Mouse (Mus musculus) left cerebral cortex, postnatal 14 days (tissue): Measurements from ENCODE around the gene Gramd2. TPM values are rescaled to one million over a fixed set of nuclear protein-coding genes. Genes with fewer than 3 reads are reported as not detected.

Experiments used
- DNase-seq, 2 experiments: peaks; one replicate each; pipeline ENCODE4 v3.0.0; 2021 to 2022; ENCODE audit warnings: low spot score in 2 of 2, mixed read lengths in 1 of 2
- intact Hi-C: fragments of 180-260 bp; cut with DNase I; formaldehyde crosslinking; loops from one replicate; pipeline ENCODE4 v1.15.1; 2025
- long read RNA-seq, 2 experiments: library from polyadenylated mRNA; stranded (forward); transcript quantifications; one replicate each; pipeline ENCODE4 v2.0.0; 2021
- total RNA-seq, 2 experiments: library from RNA; stranded (reverse); gene quantifications; 2 replicates each; pipeline ENCODE4 v1.2.3; 2021

Gene Gramd2
- total RNA-seq: 10 to 100 TPM in 1 of 2 experiments, 1 to 10 TPM in 1; 9.6 to 11.0 TPM
- long read RNA-seq, experiment 1, partial matches to known transcripts: 0 of 2 reads
- long read RNA-seq, experiment 1, other reads (novel, unspliced or antisense): 2 of 2 reads
- long read RNA-seq, experiment 2, partial matches to known transcripts: 0 of 10 reads
- long read RNA-seq, experiment 2, other reads (novel, unspliced or antisense): 10 of 10 reads

DNA sequence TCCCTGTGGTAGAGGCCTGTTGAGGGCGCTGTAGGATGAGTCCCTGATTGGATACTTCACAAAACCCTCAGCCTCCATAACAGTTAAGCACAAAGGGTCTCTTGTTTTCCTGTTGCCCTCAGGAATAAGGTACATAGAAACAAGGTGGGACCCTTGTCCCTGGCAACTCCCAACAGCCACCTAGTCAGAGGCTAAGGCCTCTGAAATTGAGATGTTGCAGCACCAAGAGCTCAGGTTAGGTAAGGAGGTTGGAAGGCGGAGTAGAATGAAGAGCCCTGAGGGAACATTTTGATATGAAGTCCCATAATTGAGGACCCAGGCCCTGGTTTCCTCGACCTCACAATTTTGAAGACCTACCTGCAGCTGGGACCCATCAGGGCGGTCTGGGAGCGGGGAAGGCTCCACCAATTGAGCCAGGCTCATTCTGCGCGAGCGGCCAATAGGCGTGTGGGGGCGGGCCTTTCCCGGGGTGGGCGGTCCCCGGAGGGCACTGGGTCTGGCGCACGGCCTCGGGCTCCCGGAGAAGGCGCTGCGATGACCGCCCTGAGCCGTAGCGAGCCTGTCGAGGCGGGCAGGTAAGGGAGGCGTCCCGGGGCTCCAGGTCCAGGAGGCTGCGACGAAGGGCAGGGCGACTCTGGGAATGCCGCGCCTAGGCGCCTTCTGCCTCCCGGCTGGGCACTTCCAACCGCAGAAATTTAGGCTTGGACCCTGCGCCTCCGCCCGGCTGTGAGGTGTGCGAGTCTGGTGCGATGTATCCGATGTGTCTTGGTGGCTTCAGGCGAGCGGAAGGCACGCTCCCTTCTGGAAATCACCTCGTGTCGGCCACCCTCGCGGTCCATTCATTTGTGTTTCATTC is at the start of gene Gramd2:
Gene Gramd2 (plus strand): TSS at position 467 of the 856 bp plus-strand sequence.
- intact Hi-C loops: no loop called here
- DNase-seq: peak; percentile 78 to 80

DNA sequence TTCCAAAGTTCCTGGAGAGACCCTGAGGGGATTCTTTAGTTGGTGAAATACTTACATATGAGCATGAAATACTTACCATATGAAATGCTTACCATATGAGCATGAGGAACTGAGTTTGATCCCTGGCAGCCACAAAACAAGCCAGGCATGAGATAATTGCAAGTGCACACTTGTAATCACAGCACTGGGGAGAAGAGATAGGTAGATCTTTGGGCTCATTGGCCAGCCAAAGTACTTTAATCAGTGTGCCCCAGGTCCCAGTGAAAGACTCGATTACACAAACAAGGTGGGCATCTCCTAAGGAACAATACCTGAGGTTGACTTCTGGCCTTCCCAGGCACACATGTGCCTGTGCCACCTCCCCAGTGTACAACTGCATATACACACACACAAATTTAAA is 41.6 kb upstream of the Gramd2 start:
- DNase-seq: no peak
- intact Hi-C loops: no loop called here

DNA sequence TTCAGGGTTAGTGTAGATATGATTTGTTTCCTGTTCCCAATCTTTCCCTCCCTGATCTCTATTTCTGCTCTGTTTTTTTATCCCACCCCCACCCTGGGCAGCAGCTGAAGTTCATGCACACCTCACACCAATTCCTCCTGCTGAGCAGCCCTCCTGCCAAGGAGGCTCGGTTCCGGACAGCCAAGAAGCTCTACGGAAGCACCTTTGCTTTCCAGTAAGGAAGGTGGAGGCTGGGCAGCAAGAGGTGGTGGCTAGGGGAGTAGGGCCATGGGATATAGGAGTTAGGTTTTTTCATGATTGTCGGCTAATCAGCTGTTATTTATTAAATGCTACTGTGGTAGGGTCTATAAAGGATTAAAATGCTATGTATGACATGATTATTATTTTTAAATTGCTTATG is 40.0 kb upstream of the Gramd2 start:
- intact Hi-C loops: loop anchor here (10.0 kb wide), 1 partner anchor 225 kb away; no protein-coding TSS in a partner anchor
- DNase-seq: no peak

- intact Hi-C loops: loop anchor here (10.0 kb wide), 1 partner anchor 223 kb away; no protein-coding TSS in a partner anchor
- DNase-seq: no peak
Measured at GRCm38 (mm10) chr9:59641320-59641719, 38.6 kb upstream of the Gramd2 start.

DNA sequence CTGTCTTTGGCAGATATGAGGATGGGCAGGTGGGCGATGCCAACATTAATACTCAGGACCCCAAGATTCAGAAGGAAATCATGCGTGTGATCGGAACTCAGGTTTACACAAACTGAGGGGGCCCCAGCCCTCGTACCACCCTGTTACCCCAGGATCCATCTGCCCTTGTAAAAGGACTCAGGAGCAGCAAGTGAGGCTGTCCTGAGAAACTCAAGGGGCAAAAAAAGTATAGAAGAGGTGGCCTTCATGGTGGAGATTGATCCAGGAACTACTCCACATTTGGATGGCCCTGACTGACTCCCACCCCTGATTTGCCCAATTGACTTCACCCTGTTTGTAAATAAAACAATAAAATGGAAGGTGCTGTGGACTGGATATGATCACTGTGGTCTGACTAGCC is 30.0 kb upstream of the Gramd2 start:
- intact Hi-C loops: loop anchor here (10.0 kb wide), 1 partner anchor 215 kb away; no protein-coding TSS in a partner anchor
- DNase-seq: no peak

DNA sequence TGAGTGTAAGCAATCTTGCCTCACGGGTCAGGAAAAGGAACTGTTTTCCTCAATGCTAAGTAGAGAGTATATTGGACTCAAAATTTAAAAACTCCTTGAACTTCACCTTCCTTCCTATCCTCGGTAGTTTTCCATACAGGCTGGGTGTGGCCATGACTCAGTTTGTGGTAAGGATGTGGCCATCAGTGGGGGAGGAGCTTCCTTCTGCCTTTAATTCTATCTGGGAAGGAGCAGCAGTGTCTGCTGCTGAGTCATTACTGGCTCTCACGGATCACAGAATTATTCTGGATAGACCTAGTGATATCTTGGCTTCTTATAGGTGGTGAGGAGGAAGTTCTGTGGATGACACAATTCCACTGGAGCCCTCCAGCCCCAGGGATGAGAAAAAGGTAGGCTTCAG is 26.6 kb upstream of the Gramd2 start:
- intact Hi-C loops: no loop called here
- peak in 1 of 2 experiments; percentile 67 for DNase-seq

DNA sequence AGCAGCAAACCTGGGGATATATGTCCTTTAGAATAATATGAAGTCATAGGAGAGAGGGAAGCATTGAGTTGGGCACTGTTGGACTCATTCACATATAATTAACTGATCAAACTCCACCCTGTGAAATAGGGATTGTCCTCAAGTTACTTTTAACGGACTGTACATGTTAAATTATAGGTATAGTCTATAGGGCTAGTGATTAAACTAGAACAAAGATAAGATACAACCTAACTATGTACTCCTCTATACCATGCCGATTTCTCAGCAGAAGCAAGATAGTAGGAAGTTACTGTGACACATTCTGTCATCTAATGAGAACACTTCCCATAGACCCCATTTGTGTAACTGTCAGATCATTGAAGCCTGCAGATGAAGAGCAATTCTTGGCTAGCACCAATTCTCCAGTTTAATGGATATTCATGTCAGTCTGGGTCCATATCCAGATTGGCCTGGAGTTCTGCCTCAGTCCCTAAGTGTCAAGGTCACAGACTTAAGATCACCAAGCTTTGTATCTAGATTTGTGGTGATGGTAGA is 25.4 kb upstream of the Gramd2 start:
- no peak for DNase-seq
- intact Hi-C loops: no loop called here

- intact Hi-C loops: loop anchor here (2.0 kb wide), 1 partner anchor 39 kb away; the partner anchor contains the start of gene Parp6
- peak; percentile 97 to 98 for DNase-seq
Measured at GRCm38 (mm10) chr9:59655958-59656634, 23.8 kb upstream of the Gramd2 start, which contains the start of gene Pkm. TSS of gene Pkm (plus strand) at chr9:59656368.

DNA sequence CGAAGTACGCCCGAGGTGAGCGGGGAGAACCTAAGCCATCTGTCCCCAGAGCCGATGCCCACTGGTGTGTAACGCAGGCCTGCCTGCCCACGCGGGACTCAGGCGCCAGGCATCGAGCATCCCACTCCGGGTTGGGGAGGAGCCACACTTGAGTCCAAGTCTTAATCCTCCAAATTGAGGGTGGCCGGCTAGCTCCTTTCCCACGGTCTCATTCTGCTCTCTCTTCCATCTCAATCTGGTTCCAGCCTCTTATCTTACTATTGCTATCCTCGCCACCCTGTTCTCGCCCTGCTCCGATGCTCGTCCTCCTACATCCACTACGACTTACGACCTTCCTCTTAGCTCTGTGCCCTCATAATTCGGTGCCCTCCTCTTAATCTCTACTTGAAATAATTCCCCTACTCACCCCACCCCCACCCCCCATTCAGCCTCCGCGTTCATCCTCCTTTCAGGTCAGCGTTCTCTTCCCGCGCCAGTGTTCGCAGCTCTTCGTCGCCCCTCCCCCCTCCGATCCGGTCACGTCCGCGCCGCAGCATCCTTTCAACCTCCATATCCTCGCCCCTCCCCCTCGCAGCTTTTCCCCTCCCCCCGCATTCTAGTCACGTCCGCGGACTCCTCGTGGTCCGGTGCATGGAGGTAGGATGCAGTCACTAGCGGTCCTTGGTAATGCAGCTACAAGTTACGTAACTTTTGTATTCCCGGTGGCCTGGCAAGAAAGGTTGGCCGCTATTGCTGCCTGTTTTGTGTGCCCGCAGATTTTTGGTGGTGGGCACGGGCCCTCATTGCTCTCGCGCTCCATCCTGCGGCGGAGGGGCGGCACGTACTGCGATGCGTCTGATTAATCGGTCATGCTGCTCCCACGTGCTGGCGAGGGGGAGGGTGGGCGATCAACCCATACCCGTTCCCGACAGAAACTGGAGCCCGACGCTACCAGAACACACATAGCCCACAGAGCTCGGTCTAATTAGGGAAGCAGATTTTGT is 23.0 kb upstream of the Gramd2 start:
- intact Hi-C loops: loop anchor here (2.0 kb wide), 1 partner anchor 40 kb away; the partner anchor contains the start of gene Parp6

GRCm38 (mm10) chr9:59658146-59658545 is 21.8 kb upstream of the Gramd2 start:
- DNase-seq: no peak
- intact Hi-C loops: no loop called here

More for the DNA sequence above, 23.0 kb upstream of the Gramd2 start:
- DNase-seq: peak; percentile 86 to 93

GRCm38 (mm10) chr9:59659036-59660026 is 20.6 kb upstream of the Gramd2 start:
- peak; percentile 87 to 94 for DNase-seq
- intact Hi-C loops: no loop called here

- intact Hi-C loops: no loop called here
- DNase-seq: no peak
Measured at GRCm38 (mm10) chr9:59660421-59660820, 19.5 kb upstream of the Gramd2 start.

- intact Hi-C loops: no loop called here
- no peak for DNase-seq
Measured at GRCm38 (mm10) chr9:59661298-59661975, 18.5 kb upstream of the Gramd2 start.

GRCm38 (mm10) chr9:59663226-59663625 is 16.7 kb upstream of the Gramd2 start:
- DNase-seq: no peak
- intact Hi-C loops: no loop called here

DNA sequence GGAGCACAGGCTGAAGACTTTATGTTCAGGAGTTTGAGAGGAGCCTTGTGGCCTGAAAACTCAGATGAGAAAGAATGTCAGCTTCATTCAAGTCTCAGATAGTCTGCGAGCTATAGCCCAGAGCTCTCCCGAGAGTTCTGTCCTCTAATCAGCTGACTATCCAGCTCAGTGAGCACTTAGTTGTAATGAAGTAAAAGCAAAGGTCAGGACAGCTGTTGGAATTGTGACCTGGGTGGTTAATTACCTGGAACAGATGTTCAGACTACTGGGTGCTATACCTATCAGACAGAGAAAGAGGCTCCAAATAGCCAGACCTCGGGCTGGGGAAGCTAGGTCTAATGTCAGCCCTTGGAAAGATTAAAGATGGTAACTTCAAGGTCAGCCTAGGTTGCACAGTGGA is 16.0 kb upstream of the Gramd2 start:
- intact Hi-C loops: no loop called here

GRCm38 (mm10) chr9:59664664-59665256 is 15.2 kb upstream of the Gramd2 start:
- no peak for DNase-seq
- intact Hi-C loops: no loop called here

More for the DNA sequence above, 16.0 kb upstream of the Gramd2 start:
- no peak for DNase-seq
